8 mouse cellular contexts compared by ENCODE assay signal in genomic region chr12:85541153-85541552, GRCm38 (mm10). TPM values are rescaled to one million over a fixed set of nuclear protein-coding genes. Genes with fewer than 3 reads are reported as not detected.
A peak's percentile ranks its signal among the peaks of the same experiment; 100 is the strongest.
DNase-seq lines count a peak whose midpoint lies in the region; ATAC-seq and TF ChIP-seq lines count a peak whose summit lies in the region.

No protein-coding gene starts in this region.

- no peak for TF ChIP-seq POLR2A in CH12.LX (IDR thresholded peaks at IDR 0.05; ENCODE audit: low read depth, low read length)

- H3K27ac ChIP-seq in hindbrain, embryonic 13.5 days: no peak overlapping the region
- H3K27ac ChIP-seq in hindbrain, embryonic 10.5 days: no peak overlapping the region; the same call in 1 of the 2 replicates
- no peak overlapping the region for H3K27ac ChIP-seq in CH12.LX (ENCODE audit: insufficient read depth, low read depth)
- H3K27ac ChIP-seq in neural tube, embryonic 15.5 days (replicated peaks): no peak overlapping the region

- no peaks in the 10 kb centered on the region for H3K9me3 ChIP-seq in hindbrain, embryonic 13.5 days
- H3K9me3 ChIP-seq in hindbrain, embryonic 10.5 days: no peaks in the 10 kb centered on the region
- H3K9me3 ChIP-seq in CH12.LX (replicated peaks; ENCODE audit: low read length): no peaks in the 10 kb centered on the region
- H3K9me3 ChIP-seq in neural tube, embryonic 15.5 days (replicated peaks): no peaks in the 10 kb centered on the region

- in situ Hi-C loops in CH12.LX (cut with MboI; ENCODE audit: low pct_ligation_motif_present, low pct_unique_long_range_greater_than_20kb, low sequenced_read_pairs): no loop called here

- no peaks in the 10 kb centered on the region for H3K36me3 ChIP-seq in hindbrain, embryonic 13.5 days
- no peaks in the 10 kb centered on the region for H3K36me3 ChIP-seq in hindbrain, embryonic 10.5 days
- peaks cover 0 to 21% of the 10 kb centered on the region in 2 experiments for H3K36me3 ChIP-seq in CH12.LX (replicated peaks in 1 of 2; ENCODE audit: control insufficient read depth in 1 of 2, insufficient read depth in 1 of 2, low read length in 1 of 2)
- no peaks in the 10 kb centered on the region for H3K36me3 ChIP-seq in neural tube, embryonic 15.5 days

- dilution Hi-C loops in CH12.LX (cut with MboI; ENCODE audit: extremely low pct_ligation_motif_present, extremely low pct_unique_long_range_greater_than_20kb, low sequenced_read_pairs): no loop called here

- 57% methylated on average over 3 of the region's 3 CpGs for WGBS in hindbrain, embryonic 13.5 days
- WGBS in hindbrain, embryonic 10.5 days: 85% methylated on average over 3 of the region's 3 CpGs
- 65% methylated on average over 3 of the region's 3 CpGs for WGBS in neural tube, embryonic 15.5 days

- no peak for TF ChIP-seq RAD21 in CH12.LX (IDR thresholded peaks at IDR 0.05; ENCODE audit: low read depth, low read length)

- H3K4me3 ChIP-seq in hindbrain, embryonic 13.5 days: no peak overlapping the region
- no peak overlapping the region for H3K4me3 ChIP-seq in hindbrain, embryonic 10.5 days
- H3K4me3 ChIP-seq in CH12.LX (replicated peaks in 1 of 3; ENCODE audit: low read depth in 2 of 3, low read length in 2 of 3, poor library complexity in 1 of 3): no peak overlapping the region
- H3K4me3 ChIP-seq in neural tube, embryonic 15.5 days (replicated peaks): no peak overlapping the region

- TF ChIP-seq EP300 in CH12.LX (IDR thresholded peaks at IDR 0.05; ENCODE audit: low read length): no peak

- no peak for TF ChIP-seq CTCF in CH12.LX (conservative IDR thresholded peaks at IDR 0.05 in 1 of 2, IDR thresholded peaks at IDR 0.05 in 1 of 2; ENCODE audit: low read depth in 2 of 2, low read length in 2 of 2)

- DNase-seq in hindbrain, embryonic 10.5 days (ENCODE audit: low spot score): no peak
- no peak for DNase-seq in CH12.LX (ENCODE audit: extremely low read depth)
- peak; percentile 25 to 52 for DNase-seq in kidney, postnatal 25 days
- DNase-seq in naive thymus-derived CD4-positive, alpha-beta T cell, adult 2 months (ENCODE audit: low read depth): peak; percentile 9
- DNase-seq in natural killer cell, adult 2 months (ENCODE audit: low spot score in 2 of 2): no peak

- 0 out of 2 replicates have a peak, but pooled peaks cover 2% of the 10 kb centered on the region for H3K27me3 ChIP-seq in hindbrain, embryonic 13.5 days
- H3K27me3 ChIP-seq in hindbrain, embryonic 10.5 days (ENCODE audit: insufficient read depth, poor library complexity, severe bottlenecking): no peaks in the 10 kb centered on the region
- H3K27me3 ChIP-seq in CH12.LX (replicated peaks): no peaks in the 10 kb centered on the region
- H3K27me3 ChIP-seq in neural tube, embryonic 15.5 days (replicated peaks): no peaks in the 10 kb centered on the region

- H3K79me2 ChIP-seq in CH12.LX (replicated peaks; ENCODE audit: control insufficient read depth, extremely low read depth, insufficient read depth, poor library complexity, severe bottlenecking): no peaks in the 10 kb centered on the region

- peak; percentile 43; the same call in 1 of the 2 replicates for ATAC-seq in hindbrain, embryonic 13.5 days (ENCODE audit: low FRiP score)
- peak; percentile 96 for ATAC-seq in granulocyte monocyte progenitor cell, adult 5-6 weeks (replicated peaks; ENCODE audit: poor library complexity, severe bottlenecking)
- no peak for ATAC-seq in neural tube, embryonic 15.5 days (ENCODE audit: low FRiP score)

- peaks cover 8% of the 10 kb centered on the region for H3K4me1 ChIP-seq in hindbrain, embryonic 13.5 days (replicated peaks)
- peaks cover 10% of the 10 kb centered on the region; the same call in 1 of the 2 replicates for H3K4me1 ChIP-seq in hindbrain, embryonic 10.5 days (replicated peaks)
- H3K4me1 ChIP-seq in CH12.LX (ENCODE audit: control insufficient read depth in 1 of 2, insufficient read depth in 2 of 2): peaks cover 7 to 41% of the 10 kb centered on the region in 2 experiments
- H3K4me1 ChIP-seq in neural tube, embryonic 15.5 days: no peaks in the 10 kb centered on the region

- no peak overlapping the region for H3K9ac ChIP-seq in hindbrain, embryonic 13.5 days
- H3K9ac ChIP-seq in CH12.LX (ENCODE audit: insufficient read depth, low read depth): no peak overlapping the region
- no peak overlapping the region for H3K9ac ChIP-seq in neural tube, embryonic 15.5 days (replicated peaks)

- no peak overlapping the region for H3K4me2 ChIP-seq in hindbrain, embryonic 13.5 days
- no peak overlapping the region for H3K4me2 ChIP-seq in CH12.LX (ENCODE audit: insufficient read depth, low read depth, poor library complexity, severe bottlenecking)
- no peak overlapping the region for H3K4me2 ChIP-seq in neural tube, embryonic 15.5 days

TF ChIP-seq in CH12.LX, 34 proteins besides CTCF, POLR2A, EP300 and RAD21:
- TF ChIP-seq ETS1 (conservative IDR thresholded peaks at IDR 0.05; ENCODE audit: low read depth, low read length): 0 out of 2 replicates have a peak, but pooled peaks have one; percentile 16
- no peak for TF ChIP-seq MAFK (IDR thresholded peaks at IDR 0.05; ENCODE audit: insufficient replicate concordance, low read length)

RNA-seq across cellular contexts. Expression of gene Jdp2, which starts 57.7 kb away (rescaled TPM):
- 0.32 and 0.42 TPM in 2 replicates for polyA plus RNA-seq in hindbrain, embryonic 13.5 days (2015; fragmentation: Nextera tagmentation; extraction: Ambion mirVana)
- 0.25 TPM in 1 of 2 replicates, not detected in the other for polyA plus RNA-seq in hindbrain, embryonic 10.5 days (2016; fragmentation: Nextera tagmentation; extraction: Ambion mirVana)
- 86.5 and 88.9 TPM in 2 replicates for total RNA-seq in CH12.LX (2012; rRNA removed)
- total RNA-seq in CH12.LX (2014; rRNA removed): 64.7 and 67.3 TPM in 2 replicates
- polyA plus RNA-seq in CH12.LX (2012; ENCODE audit: insufficient read length, low read depth): 104 and 114 TPM in 2 replicates
- total RNA-seq in granulocyte monocyte progenitor cell, adult 5-6 weeks (2014; fragmentation: Nextera tagmentation): 22.5 and 27.5 TPM in 2 replicates
- 30.5 and 39.8 TPM in 2 replicates for total RNA-seq in granulocyte monocyte progenitor cell, adult 5-6 weeks (2017)
- polyA plus RNA-seq in neural tube, embryonic 15.5 days (2015; fragmentation: Nextera tagmentation; extraction: Ambion mirVana): 0.68 and 0.69 TPM in 2 replicates

Comparison
In these comparisons a context has a peak if more than half of its experiments do, and no peak if none do; other contexts are left out.
1. DNase-seq: peak in kidney, postnatal 25 days (2 of 2) and naive thymus-derived CD4-positive, alpha-beta T cell, adult 2 months (single experiment); none in hindbrain, embryonic 10.5 days (single experiment), CH12.LX (single experiment) and natural killer cell, adult 2 months (0 of 2).
2. RNA of gene Jdp2, which starts 57.7 kb away (polyA plus RNA-seq): 104 to 114 TPM in CH12.LX; 0.68 to 0.69 TPM in neural tube, embryonic 15.5 days, 0.32 to 0.42 TPM in hindbrain, embryonic 13.5 days and 0.25 TPM in hindbrain, embryonic 10.5 days; every median in the first group is over 10 times any median in the second.